Mouse (Mus musculus): ENCODE data around the gene Mrpl35. TPM values are rescaled to one million over a fixed set of nuclear protein-coding genes. Genes with fewer than 3 reads are reported as not detected.
A peak's percentile ranks its signal among the peaks of the same experiment; 100 is the strongest.

Gene Mrpl35
- polyA plus RNA-seq, 1 experiment from 2014 or later = 73.0 TPM

DNA sequence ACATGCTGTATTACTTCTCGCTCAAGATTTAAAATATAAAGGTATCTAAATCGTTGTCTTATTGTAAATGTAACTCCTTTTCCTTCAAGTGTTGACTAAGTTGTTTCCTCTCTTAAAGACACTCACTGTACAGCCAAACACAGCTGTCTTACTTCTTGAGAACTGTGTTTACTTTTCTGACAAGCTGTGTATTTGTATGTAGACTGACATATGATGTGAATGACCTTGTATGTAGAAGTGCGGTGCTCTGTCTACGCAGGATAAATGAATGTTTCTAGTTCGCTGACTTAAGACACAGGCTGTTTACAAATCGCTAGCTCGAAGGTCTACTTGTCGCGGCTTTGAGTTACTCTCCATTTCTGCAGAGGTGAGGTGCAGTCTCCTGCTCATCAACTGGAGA lies 16.9 kb downstream of the Mrpl35 start:
- Histone ChIP-seq H3K27ac (replicated peaks; ENCODE audit: low read depth, low read length) (no peak overlapping the region), H3K36me3 (replicated peaks; ENCODE audit: control insufficient read depth, insufficient read depth, low read depth, low read length) (no peaks in the 10 kb centered on the region), H3K4me1 (ENCODE audit: control insufficient read depth, insufficient read depth, low read length) (no peaks in the 10 kb centered on the region), H3K9ac (replicated peaks; ENCODE audit: low read length) (no peak overlapping the region), H3K4me2 (ENCODE audit: low read depth, low read length) (no peak overlapping the region), H3K9me3 (replicated peaks; ENCODE audit: control insufficient read depth, low read length) (no peaks in the 10 kb centered on the region), H3K4me3 (ENCODE audit: low read depth, low read length) (no peak overlapping the region), H3K27me3 (ENCODE audit: control insufficient read depth, insufficient read depth, low read length) (no peaks in the 10 kb centered on the region)
- ATAC-seq (replicated peaks; ENCODE audit: insufficient number of reproducible peaks, low FRiP score, low TSS enrichment, low read depth) (no peak), DNase-seq (ENCODE audit: low spot score) (no peak)
- WGBS = 93% methylated on average over 9 of the region's 9 CpGs

DNA sequence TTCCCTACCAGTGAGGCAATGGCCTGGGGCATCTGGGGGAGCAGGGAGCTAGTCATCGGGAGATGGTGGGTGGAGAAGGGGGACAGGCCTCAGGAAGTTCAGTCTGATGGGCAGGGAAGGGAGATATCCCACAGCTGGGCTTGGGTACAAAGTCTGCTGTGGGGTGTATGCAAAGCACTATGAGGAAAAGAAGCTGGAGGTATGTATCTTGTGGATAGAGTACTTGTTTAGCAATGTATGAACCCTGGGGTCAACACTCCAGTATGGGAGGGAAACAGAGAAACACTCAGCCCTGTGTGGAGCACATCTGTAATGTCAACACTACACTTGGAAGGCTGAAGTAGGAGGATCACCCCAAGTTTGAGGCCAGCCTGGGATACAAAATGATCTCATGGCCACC lies 20.1 kb downstream of the Mrpl35 start:
- WGBS = 62% methylated on average over 1 of the region's 1 CpGs
- Histone ChIP-seq H3K9me3 (replicated peaks; ENCODE audit: control insufficient read depth, low read length) (no peaks in the 10 kb centered on the region), H3K27me3 (ENCODE audit: control insufficient read depth, insufficient read depth, low read length) (no peaks in the 10 kb centered on the region), H3K27ac (replicated peaks; ENCODE audit: low read depth, low read length) (no peak overlapping the region), H3K4me1 (ENCODE audit: control insufficient read depth, insufficient read depth, low read length) (no peaks in the 10 kb centered on the region), H3K9ac (replicated peaks; ENCODE audit: low read length) (no peak overlapping the region), H3K36me3 (replicated peaks; ENCODE audit: control insufficient read depth, insufficient read depth, low read depth, low read length) (no peaks in the 10 kb centered on the region), H3K4me3 (ENCODE audit: low read depth, low read length) (no peak overlapping the region), H3K4me2 (ENCODE audit: low read depth, low read length) (no peak overlapping the region)
- DNase-seq (ENCODE audit: low spot score) (no peak), ATAC-seq (replicated peaks; ENCODE audit: insufficient number of reproducible peaks, low FRiP score, low TSS enrichment, low read depth) (no peak)

DNA sequence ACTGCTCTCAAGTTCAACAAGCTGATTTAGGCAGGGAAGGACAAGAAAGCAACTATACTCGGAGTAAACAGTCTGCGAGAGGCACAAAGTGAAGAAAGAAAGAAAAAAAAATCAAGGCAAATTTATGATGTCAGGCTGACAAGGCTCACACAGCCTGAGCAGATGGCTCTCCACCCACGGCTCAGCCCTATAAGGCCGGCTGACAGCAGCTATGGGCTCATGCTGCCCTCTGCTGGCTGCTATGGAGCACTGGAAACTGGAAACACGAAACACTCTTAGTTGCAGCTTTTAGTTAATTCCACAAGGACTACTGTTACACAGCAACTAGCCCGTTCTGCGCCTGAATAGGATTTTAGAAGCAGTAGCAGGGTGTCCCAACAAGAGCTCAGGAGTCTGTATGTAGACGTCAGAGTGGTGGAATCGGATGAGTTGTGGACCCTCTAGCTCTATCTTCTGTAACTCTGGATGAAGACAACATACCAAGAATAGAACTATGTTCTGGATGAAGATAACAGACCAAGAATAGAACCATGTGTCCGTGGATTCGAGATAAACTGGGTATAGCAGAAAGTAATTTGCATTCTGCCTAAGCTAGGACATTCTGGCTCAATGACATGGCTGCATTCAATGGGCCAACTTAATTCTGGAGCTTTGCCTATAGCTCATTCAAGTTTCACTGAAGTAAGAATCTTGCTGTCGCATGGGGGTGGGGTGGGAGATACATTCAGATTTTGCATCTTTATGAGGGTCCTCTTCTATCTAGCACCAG lies 22.5 kb downstream of the Mrpl35 start:
- WGBS = 32% methylated on average over 12 of the region's 12 CpGs
- Histone ChIP-seq H3K27me3 (ENCODE audit: control insufficient read depth, insufficient read depth, low read length) (no peaks in the 10 kb centered on the region), H3K4me3 (ENCODE audit: low read depth, low read length) (no peak overlapping the region), H3K9ac (replicated peaks; ENCODE audit: low read length) (no peak overlapping the region), H3K9me3 (replicated peaks; ENCODE audit: control insufficient read depth, low read length) (no peaks in the 10 kb centered on the region), H3K4me1 (ENCODE audit: control insufficient read depth, insufficient read depth, low read length) (no peaks in the 10 kb centered on the region), H3K27ac (replicated peaks; ENCODE audit: low read depth, low read length) (no peak overlapping the region), H3K4me2 (ENCODE audit: low read depth, low read length) (no peak overlapping the region), H3K36me3 (replicated peaks; ENCODE audit: control insufficient read depth, insufficient read depth, low read depth, low read length) (no peaks in the 10 kb centered on the region)
- ATAC-seq (replicated peaks; ENCODE audit: insufficient number of reproducible peaks, low FRiP score, low TSS enrichment, low read depth) (peak; percentile 74), DNase-seq (ENCODE audit: low spot score) (peak; percentile 84)

GRCm38 (mm10) chr6:71803609-71804008 lies 23.2 kb downstream of the Mrpl35 start:
- no peak for DNase-seq (ENCODE audit: low spot score)
- Histone ChIP-seq H3K9ac (replicated peaks; ENCODE audit: low read length) (no peak overlapping the region), H3K36me3 (replicated peaks; ENCODE audit: control insufficient read depth, insufficient read depth, low read depth, low read length) (no peaks in the 10 kb centered on the region), H3K4me1 (ENCODE audit: control insufficient read depth, insufficient read depth, low read length) (no peaks in the 10 kb centered on the region), H3K4me3 (ENCODE audit: low read depth, low read length) (no peak overlapping the region), H3K4me2 (ENCODE audit: low read depth, low read length) (no peak overlapping the region), H3K27ac (replicated peaks; ENCODE audit: low read depth, low read length) (no peak overlapping the region), H3K27me3 (ENCODE audit: control insufficient read depth, insufficient read depth, low read length) (no peaks in the 10 kb centered on the region), H3K9me3 (replicated peaks; ENCODE audit: control insufficient read depth, low read length) (no peaks in the 10 kb centered on the region)
- ATAC-seq (replicated peaks; ENCODE audit: insufficient number of reproducible peaks, low FRiP score, low TSS enrichment, low read depth) = no peak
- 87% methylated on average over 1 of the region's 1 CpGs for WGBS

GRCm38 (mm10) chr6:71801714-71802094 lies 25.1 kb downstream of the Mrpl35 start:
- H3K4me1 ChIP-seq (ENCODE audit: control insufficient read depth, insufficient read depth, low read length) = no peaks in the 10 kb centered on the region
- no peaks in the 10 kb centered on the region for H3K27me3 ChIP-seq (ENCODE audit: control insufficient read depth, insufficient read depth, low read length)
- H3K4me3 ChIP-seq (ENCODE audit: low read depth, low read length) = no peak overlapping the region
- ATAC-seq (replicated peaks; ENCODE audit: insufficient number of reproducible peaks, low FRiP score, low TSS enrichment, low read depth) (no peak), DNase-seq (ENCODE audit: low spot score) (no peak)
- H3K27ac ChIP-seq (replicated peaks; ENCODE audit: low read depth, low read length) = no peak overlapping the region
- 83% methylated on average over 10 of the region's 10 CpGs for WGBS
- no peak overlapping the region for H3K4me2 ChIP-seq (ENCODE audit: low read depth, low read length)
- H3K36me3 ChIP-seq (replicated peaks; ENCODE audit: control insufficient read depth, insufficient read depth, low read depth, low read length) = no peaks in the 10 kb centered on the region
- H3K9me3 ChIP-seq (replicated peaks; ENCODE audit: control insufficient read depth, low read length) = no peaks in the 10 kb centered on the region
- no peak overlapping the region for H3K9ac ChIP-seq (replicated peaks; ENCODE audit: low read length)

- Histone ChIP-seq H3K4me1 (ENCODE audit: control insufficient read depth, insufficient read depth, low read length) (no peaks in the 10 kb centered on the region), H3K9me3 (replicated peaks; ENCODE audit: control insufficient read depth, low read length) (no peaks in the 10 kb centered on the region), H3K27ac (replicated peaks; ENCODE audit: low read depth, low read length) (no peak overlapping the region), H3K4me2 (ENCODE audit: low read depth, low read length) (no peak overlapping the region), H3K4me3 (ENCODE audit: low read depth, low read length) (no peak overlapping the region), H3K36me3 (replicated peaks; ENCODE audit: control insufficient read depth, insufficient read depth, low read depth, low read length) (no peaks in the 10 kb centered on the region), H3K9ac (replicated peaks; ENCODE audit: low read length) (no peak overlapping the region), H3K27me3 (ENCODE audit: control insufficient read depth, insufficient read depth, low read length) (no peaks in the 10 kb centered on the region)
- DNase-seq (ENCODE audit: low spot score) = no peak
- WGBS = 58% methylated on average over 7 of the region's 7 CpGs
- no peak for ATAC-seq (replicated peaks; ENCODE audit: insufficient number of reproducible peaks, low FRiP score, low TSS enrichment, low read depth)
Observed at GRCm38 (mm10) chr6:71801011-71801713, 25.6 kb downstream of the Mrpl35 start.

GRCm38 (mm10) chr6:71799391-71799790 lies 27.4 kb downstream of the Mrpl35 start:
- Histone ChIP-seq H3K9me3 (replicated peaks; ENCODE audit: control insufficient read depth, low read length) (no peaks in the 10 kb centered on the region), H3K27me3 (ENCODE audit: control insufficient read depth, insufficient read depth, low read length) (no peaks in the 10 kb centered on the region), H3K4me3 (ENCODE audit: low read depth, low read length) (no peak overlapping the region), H3K36me3 (replicated peaks; ENCODE audit: control insufficient read depth, insufficient read depth, low read depth, low read length) (no peaks in the 10 kb centered on the region), H3K9ac (replicated peaks; ENCODE audit: low read length) (no peak overlapping the region), H3K4me1 (ENCODE audit: control insufficient read depth, insufficient read depth, low read length) (no peaks in the 10 kb centered on the region), H3K4me2 (ENCODE audit: low read depth, low read length) (no peak overlapping the region), H3K27ac (replicated peaks; ENCODE audit: low read depth, low read length) (no peak overlapping the region)
- no peak for DNase-seq (ENCODE audit: low spot score)
- WGBS = 67% methylated on average over 3 of the region's 3 CpGs
- ATAC-seq (replicated peaks; ENCODE audit: insufficient number of reproducible peaks, low FRiP score, low TSS enrichment, low read depth) = no peak

DNA sequence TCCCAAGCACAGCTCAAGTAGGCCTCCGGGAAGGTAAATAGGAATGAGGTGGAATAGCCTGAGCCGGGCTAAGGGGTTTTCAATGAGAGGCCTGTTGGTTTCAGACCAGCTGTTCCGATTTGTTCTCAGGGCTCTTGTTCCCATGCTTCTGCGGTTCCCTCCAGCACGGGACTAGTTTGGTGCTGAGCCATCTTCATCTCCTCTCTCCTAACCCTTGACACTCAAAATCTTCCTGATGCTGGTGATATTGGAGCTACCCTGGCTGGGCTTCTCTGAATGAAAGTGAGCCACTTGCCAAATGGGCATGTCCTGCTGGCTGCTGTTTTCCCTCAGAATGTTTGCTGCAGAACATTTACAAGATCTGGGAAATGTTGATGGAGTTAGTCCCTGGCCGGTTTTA lies 35.0 kb downstream of the Mrpl35 start:
- H3K4me1 ChIP-seq (ENCODE audit: control insufficient read depth, insufficient read depth, low read length) = no peaks in the 10 kb centered on the region
- DNase-seq (ENCODE audit: low spot score) (no peak), ATAC-seq (replicated peaks; ENCODE audit: insufficient number of reproducible peaks, low FRiP score, low TSS enrichment, low read depth) (no peak)
- H3K4me3 ChIP-seq (ENCODE audit: low read depth, low read length) = no peak overlapping the region
- no peaks in the 10 kb centered on the region for H3K36me3 ChIP-seq (replicated peaks; ENCODE audit: control insufficient read depth, insufficient read depth, low read depth, low read length)
- WGBS = 84% methylated on average over 6 of the region's 6 CpGs
- no peaks in the 10 kb centered on the region for H3K27me3 ChIP-seq (ENCODE audit: control insufficient read depth, insufficient read depth, low read length)
- H3K4me2 ChIP-seq (ENCODE audit: low read depth, low read length) = no peak overlapping the region
- H3K9ac ChIP-seq (replicated peaks; ENCODE audit: low read length) = no peak overlapping the region
- H3K27ac ChIP-seq (replicated peaks; ENCODE audit: low read depth, low read length) = no peak overlapping the region
- H3K9me3 ChIP-seq (replicated peaks; ENCODE audit: control insufficient read depth, low read length) = no peaks in the 10 kb centered on the region

Measured in embryonic facial prominence, embryonic 11.5 days (tissue).